Mouse (Mus musculus) layer of hippocampus, adult 9-11 months (tissue): ENCODE data around the gene Camk2d.

Experiments
- DNase-seq: peaks from one replicate; pipeline ENCODE4 v3.0.0; 2022

Camk2d gene

DNA sequence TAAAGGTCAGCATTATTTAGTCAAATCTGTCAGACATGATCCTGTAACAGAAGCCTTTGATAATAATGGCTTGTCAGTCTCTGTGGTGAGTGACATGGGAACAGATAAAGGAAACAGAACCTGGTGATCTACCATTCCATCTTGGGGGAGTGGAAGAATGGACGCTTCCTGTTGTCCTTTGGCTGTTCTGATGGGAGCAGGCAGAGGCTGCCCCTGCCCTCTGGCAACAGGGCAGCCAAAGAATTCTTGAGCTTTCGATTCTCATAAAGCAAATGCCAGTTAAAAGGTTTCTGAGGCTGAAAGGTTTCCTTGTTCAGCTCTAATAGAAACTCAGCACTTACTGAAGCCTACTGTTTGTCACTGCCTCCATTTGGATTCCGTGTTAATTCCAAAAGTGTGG lies 60.1 kb downstream of the Camk2d start:
- no peak for DNase-seq

- no peak for DNase-seq
Measured at GRCm38 (mm10) chr3:126657895-126658294, 61.8 kb downstream of the Camk2d start.

- no peak for DNase-seq
Measured at GRCm38 (mm10) chr3:126658791-126659190, 62.7 kb downstream of the Camk2d start.

DNA sequence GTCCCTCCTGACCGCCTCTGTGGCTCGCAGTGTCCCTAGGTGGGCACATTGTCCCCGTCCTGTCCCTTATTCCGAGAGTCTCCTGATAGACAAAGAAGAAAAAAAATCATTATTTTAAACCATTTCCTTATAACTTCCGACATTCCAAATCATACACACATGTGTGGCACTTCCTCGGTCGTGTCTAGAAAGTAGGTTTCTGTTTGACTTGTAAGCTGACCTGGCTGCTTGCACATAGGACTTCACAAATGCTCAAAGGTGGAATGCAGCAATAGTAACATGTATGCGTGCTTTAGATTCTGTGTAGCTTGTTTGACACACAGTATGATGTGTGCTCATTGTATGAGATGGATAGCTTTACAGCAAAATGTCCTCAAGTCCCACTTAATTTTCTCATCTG lies 63.1 kb downstream of the Camk2d start:
- no peak for DNase-seq

DNA sequence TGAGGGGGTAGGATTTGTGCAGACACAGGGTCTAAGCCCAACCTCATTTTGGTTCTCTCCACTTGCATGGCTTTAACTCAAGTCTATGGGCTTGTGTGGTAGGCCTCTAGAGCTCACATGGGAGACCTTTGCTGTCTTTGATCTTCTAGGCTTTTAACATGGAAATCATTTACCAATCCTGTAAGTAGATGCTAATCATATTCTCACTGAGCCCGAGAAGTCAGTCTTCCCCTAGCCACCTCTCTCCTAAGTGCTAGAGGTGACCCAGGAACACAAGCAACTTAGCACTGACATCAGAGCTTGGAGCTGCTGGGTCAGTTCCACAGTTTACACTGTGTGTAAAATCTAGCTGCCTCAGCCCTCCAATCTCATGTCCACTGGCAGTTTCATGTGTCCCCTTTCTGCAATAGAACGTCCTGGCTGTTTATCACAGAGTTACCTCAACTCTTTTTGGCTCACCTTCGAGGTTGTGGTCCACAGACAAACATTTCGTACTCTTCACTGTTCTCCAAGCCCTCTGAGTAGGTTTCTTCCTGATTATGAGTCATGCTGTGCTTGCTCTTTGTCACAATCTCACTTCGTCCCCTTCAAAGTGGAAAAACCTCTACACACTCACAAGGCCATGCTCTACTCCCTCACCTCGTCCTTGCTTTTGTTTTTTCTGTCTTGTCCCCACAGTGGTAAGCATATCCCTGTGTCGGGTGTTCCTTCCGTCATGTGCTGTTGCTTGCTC lies 63.9 kb downstream of the Camk2d start:
- DNase-seq = no peak

DNA sequence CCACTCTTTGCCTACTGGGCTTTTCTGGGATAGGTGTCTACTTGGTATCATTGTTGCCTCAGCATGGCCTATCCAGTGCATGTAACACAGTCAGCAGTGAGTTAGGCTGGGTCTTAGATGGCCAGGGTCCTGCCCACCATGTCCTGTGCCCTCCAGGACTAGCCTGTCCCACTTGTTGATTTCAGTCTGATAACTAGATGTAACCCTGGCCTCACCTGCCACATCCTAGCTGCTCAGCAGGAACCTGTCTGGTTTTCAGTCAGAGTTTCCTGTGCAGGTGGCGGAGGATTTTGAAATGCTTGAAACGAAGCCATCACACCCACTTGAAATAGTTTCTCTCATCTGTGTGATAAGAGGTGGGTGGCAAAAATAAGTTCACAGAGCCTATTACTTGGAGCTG lies 64.5 kb downstream of the Camk2d start:
- DNase-seq = no peak

DNA sequence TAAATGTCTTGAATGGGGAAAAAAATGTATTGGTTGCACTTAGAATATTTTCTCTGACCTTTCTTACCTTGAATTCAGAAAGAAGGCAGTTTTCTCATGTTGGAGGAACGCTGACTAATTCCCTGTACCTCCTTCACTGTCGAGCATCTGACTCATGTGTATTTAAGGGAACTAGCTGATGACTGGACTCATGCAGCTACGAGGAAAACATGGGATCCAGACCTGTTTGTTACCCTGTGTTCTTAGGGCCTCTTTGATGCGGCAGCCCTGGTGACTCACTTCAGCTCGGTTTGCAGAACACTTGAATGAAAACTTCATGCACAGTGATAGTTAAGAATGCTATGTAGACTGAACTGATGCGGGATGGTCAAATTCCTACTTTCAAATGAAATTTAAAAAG lies 64.9 kb downstream of the Camk2d start:
- no peak for DNase-seq

GRCm38 (mm10) chr3:126661920-126662319 lies 65.8 kb downstream of the Camk2d start:
- no peak for DNase-seq

GRCm38 (mm10) chr3:126663436-126663835 lies 67.3 kb downstream of the Camk2d start:
- no peak for DNase-seq

GRCm38 (mm10) chr3:126665866-126666265 lies 69.8 kb downstream of the Camk2d start:
- no peak for DNase-seq

DNA sequence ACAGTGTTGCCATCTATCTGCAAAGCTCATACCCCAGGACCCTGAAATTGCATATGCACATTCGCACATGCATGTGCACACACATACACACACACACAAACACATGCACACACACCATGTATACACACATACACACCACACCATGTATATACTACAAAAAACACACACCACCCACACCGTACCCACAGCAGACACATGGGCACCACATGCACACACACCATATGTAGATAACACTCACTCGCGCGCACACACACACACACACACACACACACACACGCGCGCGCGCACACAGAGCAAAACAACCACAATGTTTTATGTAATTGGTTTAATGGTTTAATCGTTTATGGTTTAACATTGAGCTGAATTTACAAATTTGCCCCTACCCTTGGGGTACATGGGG lies 70.9 kb downstream of the Camk2d start:
- DNase-seq = no peak

GRCm38 (mm10) chr3:126667451-126667850 lies 71.3 kb downstream of the Camk2d start:
- DNase-seq = peak; percentile 47

GRCm38 (mm10) chr3:126668123-126668522 lies 72.0 kb downstream of the Camk2d start:
- no peak for DNase-seq

- no peak for DNase-seq
Measured at GRCm38 (mm10) chr3:126668692-126669091, 72.6 kb downstream of the Camk2d start.

GRCm38 (mm10) chr3:126670413-126670812 lies 74.3 kb downstream of the Camk2d start:
- DNase-seq = no peak

- DNase-seq = no peak
Measured at GRCm38 (mm10) chr3:126671292-126671691, 75.2 kb downstream of the Camk2d start.

DNA sequence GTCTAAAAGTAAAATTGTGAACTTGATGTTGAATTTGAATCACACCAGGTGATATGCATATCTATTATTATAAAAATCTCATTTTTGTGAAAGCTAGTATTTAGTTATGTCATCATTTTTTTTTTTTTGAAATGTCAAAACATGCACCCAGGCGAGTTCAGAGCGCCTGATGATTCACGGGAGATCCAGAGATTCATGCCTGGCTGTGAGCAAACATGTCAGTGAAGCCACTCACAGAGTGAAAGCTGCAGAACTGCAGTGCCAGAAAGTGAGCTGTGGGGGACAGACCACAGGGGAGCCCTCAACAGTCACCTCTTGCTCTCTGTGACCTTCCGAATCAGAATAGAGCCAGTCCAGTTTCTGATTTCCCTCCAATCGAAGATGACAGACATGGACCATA lies 84.9 kb downstream of the Camk2d start:
- DNase-seq = no peak

DNA sequence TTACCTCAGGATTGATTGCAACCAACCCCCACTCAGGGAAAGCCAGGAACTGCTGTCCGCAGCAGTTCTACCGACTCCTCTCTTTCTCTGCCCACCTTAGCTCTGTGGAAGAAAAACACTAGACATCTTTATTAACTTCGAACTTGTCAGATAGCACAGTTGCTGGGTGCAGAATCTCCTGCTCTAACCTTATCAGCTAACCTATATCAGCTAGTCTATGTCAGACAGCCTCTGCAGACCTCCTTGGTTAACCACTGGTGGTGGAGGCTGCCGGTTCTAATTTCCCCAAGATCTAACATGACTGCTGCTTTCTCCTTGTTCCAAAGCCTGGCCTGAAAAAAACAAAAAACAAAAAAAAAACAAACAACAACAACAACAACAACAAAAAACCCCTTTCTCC lies 85.9 kb downstream of the Camk2d start:
- DNase-seq = no peak

GRCm38 (mm10) chr3:126685363-126685762 lies 89.3 kb downstream of the Camk2d start:
- no peak for DNase-seq

GRCm38 (mm10) chr3:126687150-126687549 lies 91.0 kb downstream of the Camk2d start:
- DNase-seq = no peak

DNA sequence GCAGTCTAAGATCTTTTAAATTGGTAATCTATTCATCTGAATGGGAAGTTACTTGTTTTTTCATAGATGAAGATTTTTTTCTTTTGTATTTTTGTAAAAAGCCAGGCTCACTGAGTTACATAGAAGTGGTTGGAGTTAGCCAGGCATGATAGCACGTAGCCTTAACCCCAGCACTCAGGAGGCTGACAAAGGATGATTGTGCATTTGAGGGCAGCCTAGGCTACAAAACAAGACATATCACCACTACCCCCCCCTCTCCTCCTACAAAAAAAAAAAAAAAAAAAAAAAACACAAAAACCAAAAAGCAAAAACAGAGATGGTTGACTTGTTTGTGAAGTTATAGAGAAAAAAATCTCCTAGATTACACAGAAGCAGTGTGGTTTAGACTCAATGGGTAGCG lies 92.4 kb downstream of the Camk2d start:
- no peak for DNase-seq

DNA sequence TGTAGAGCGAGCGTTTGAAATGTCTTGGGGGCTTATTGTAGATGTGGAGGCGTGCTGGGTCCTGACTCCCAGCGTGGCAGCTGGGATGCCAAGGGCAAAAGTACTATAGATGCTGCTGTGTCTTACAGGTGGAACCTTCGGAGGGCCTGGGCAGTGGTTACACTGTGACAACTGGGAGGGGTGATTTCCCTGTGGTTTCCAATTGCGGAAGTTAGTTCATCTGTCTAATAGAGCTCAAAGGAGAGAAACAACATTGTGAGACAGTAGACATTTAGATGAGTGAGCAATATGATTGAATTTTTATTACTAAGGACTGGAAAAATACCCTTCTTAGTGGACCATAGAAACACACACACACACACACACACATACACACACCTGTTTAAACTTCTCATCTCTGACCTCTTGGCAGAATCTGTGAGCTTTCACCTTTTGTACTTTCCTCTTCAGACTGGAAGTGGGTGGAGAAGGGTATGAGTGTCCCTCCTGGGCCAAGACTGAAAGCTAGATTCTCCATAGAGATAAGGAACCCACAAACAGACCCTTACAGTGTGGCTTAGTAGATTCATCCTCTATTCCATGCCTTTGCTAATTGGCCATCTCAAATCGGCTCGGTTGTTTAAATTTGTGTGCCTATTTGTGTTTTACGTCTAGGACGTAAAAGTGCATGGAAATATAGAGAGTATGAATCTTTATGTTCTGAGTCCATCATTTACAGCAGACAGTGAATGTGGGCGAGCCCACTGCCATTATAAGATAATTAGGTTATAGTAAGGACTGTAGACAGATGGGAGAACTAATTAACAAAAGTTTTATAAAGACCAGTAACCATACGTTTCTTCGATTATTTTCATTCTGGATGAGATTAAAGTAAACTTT lies 94.8 kb downstream of the Camk2d start:
- DNase-seq = no peak

DNA sequence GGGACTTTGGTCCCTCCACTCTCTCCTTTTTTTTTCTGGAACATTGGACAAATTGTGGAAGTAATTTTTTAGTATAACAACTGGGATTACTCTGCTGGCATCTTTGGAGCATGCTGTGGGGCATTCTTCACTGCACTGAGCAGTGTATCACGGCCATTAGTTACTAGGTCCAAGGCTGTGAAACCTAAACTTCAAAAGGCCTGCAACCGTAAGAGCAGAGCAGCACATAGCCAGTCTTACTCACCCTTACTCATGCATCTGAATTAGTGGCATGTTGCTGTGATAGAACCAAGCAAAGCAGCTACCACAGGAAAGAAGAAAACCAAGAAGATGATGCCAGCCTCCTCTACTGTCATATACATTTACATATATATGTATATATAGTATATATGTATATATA lies 95.5 kb downstream of the Camk2d start:
- no peak for DNase-seq

- DNase-seq = no peak
Measured at GRCm38 (mm10) chr3:126692797-126693196, 96.7 kb downstream of the Camk2d start.
